Mouse (Mus musculus): Measurements from ENCODE around the gene Sertad3. TPM values are rescaled to one million over a fixed set of nuclear protein-coding genes. Genes with fewer than 3 reads are reported as not detected.
A peak's percentile ranks its signal among the peaks of the same experiment; 100 is the strongest.
"Not testable (repeated sequence)": the region's sequence is repeated elsewhere in the genome, so short reads cannot be mapped to it uniquely, and the experiment has no call there.

The Sertad3 gene
- total RNA-seq, 1 experiment from 2014 or later: 12.9 TPM

DNA sequence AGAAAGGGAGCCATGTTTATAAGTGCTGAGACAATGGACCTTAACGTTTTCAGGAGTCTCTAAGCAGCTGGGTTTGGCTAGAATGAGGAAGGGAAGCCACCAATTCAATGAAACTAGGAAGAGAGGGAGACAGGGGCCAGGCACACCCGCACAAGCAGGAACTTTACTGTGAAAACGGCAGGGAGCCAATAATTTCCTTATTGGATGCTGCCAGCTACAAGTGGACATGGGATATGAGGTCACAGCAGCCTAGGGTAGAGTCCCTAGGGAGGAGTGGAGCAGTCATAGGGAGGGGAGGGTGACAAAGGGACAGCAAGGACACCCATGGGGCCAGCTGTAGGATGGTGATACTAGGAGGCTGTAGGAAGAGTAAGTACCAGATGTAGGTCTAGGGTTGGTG is 19.5 kb downstream of the Sertad3 start:
- DNase-seq: no peak

DNA sequence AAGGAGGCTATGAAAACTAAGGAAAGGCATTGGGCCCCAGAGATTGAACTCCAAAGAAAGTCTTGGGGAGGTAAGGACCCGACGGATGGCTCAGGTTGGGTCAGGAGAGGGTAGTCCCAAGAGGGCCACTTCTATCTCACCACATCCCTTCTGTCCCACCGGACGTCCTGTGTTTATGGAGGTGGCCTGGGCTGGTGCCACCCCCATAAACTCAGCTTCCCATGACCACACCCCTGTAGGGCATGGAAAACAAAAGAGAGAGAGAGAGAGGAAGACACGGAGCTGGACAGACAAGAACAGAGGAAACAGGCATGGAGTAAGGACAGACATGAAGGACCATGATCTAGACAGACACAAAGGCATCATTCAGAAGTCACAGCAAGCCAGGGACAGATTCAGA is 19.9 kb downstream of the Sertad3 start:
- DNase-seq: no peak

DNA sequence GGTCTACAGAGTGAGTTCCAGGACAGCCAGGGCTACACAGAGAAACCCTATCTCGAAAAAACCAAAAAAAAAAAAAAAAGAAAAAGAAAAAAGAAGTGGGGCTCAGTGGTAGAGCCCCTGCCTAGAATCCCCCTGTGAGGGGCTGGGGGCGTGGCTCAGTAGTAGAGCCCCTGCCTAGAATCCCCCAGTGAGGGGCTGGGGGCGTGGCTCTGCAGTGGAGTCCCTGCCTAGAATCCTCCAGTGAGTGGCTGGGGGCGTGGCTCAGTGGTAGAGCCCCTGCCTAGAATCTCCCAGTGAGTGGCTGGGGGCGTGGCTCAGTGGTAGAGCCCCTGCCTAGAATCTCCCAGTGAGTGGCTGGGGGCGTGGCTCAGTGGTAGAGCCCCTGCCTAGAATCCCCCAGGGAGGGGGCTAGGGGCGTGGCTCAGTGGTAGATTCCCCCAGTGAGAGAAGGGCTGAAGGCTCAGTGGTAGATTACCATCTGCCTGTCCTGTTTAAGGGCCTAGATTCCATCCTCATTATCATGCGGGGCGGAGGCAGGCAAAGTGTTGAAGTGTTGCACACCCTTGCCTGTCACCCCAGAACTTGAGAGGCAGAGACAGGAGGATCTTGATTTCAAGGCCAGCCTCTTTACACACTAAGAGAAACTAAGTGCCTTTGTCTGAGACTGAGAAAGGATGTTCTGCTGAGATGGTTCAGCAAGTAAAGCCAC is 21.2 kb downstream of the Sertad3 start:
- not testable (repeated sequence) for DNase-seq

DNA sequence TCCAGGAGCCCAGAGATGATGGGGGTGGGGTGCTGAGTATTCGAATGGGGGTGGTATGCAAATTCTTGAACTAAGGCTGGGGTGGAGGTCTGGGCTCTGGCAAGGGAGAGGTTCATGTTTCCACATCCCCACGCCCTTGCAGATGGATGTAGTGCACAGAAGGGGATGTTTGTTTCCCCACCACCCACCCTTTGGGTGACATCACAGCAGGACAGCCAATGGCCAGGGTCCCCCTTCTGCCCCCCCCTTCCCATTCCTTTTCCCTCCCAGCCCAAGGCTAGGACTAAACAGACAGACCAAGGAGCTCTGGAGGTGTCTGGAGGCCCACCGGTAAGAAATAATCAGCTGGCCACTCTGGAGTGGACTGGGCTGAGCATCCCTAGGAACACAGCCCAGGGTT is 25.5 kb downstream of the Sertad3 start, which contains the start of gene Prx:
Gene Prx (plus strand): TSS at position 289 of the 400 bp plus-strand sequence.
- no peak for DNase-seq

DNA sequence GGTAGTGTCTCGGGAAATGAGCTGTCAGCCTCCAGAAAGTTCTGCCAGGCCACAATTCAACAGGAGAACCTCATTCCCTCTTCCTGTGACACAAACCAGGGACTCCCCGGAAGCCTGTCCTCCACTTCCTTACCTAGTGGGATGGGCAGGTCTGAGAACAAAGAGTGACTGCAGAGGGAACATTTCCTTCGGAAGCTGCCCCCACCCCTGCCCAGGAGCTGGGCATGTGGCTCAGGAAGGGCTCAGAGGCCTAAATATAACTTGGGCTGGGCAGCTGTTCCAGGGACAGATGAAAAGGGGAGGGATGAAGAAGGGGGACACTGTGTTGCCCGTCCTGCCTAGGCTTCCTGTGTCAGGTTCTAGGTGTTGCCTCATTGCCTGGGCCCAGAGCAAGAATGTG is 28.1 kb downstream of the Sertad3 start:
- DNase-seq: peak; percentile 60

DNA sequence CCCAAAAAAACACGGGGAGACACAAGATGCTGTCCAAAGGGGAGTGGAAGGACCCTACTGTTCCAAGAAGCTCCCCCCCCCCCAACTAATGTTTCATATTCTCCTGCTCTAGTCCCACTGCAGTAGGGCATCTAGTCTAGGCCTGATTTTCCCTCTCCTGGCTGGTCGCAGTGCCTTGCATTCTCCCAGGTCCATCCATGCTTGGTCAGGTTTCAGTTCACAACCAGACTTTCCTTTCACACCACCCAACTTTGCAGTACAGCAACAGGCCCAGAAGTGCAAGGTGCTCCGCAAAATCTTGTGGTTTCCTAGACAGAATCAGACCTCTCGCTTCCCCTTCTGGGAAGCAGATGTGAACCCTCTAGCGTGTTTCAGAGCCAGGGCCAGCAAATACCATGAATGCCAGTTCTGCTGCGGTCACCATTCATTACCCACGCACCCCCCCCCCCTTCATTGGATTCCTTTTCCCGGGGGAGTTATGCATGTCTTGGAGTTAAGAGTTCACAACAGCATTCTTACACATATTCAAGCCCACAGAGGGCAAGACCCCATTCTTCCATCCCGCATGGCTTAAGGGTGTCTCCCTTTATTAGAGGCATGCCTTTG is 33.3 kb downstream of the Sertad3 start:
- no peak for DNase-seq

DNA sequence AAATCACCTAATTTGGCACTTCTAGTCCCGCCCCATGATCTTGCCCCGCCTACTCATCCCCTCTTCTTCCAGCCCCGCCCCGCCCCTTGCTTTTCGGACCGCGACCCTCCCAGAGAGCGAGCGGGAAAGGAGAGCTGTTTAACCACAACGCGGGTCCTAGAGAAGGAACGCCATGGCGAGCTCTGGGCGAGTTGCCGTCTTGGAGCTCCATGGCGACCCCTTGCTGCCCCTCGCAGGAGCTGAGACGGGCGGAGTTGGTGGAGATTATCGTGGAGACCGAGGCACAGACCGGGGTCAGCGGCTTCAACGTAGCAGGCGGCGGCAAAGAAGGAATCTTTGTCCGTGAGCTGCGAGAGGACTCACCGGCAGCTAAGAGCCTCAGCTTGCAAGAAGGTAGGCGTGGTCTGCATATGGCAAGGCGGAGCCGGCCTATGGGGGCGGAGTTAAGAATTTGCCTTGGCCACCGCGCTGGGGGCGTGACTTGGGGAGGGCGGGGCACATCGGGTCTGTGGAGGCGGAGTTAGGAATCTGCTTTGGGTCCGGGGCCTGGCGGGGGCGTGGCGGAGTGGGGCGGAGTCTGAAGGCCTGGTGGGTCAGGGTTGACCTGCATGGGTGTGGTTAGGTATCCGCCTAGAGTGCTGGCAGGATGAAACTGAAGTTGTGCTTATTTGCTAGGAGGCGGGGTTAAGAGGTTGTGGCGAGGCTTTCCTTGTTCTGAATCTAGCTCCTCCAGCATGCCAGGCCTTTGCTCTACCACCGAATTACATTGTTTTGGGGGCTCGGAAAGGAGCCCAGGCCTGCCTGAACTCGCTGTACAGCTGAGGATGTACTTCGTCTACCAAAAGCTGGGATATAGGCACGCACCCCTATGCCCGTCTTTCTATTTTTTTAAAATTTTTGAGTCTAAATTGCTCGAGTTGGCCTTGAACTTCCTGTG is 34.4 kb downstream of the Sertad3 start:
- peak; percentile 100 for DNase-seq

DNA sequence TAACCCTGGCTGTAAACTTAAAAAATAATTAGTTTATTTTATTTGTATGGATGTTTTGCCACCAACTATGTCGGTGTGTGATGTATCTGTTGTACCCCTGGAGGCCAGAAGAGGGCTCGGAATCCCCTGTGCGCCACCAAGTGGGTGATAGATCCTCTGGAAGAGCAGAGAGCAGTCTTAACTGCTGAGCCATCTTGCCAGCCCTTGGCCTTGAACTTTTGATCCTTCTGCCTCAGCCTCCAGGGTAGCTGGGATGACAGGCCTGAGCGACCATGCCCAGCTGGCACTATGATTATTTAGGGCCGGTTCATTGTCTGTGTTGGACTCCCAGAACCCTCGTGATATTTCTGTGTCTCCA is 35.1 kb downstream of the Sertad3 start:
- DNase-seq: peak; percentile 84

DNA sequence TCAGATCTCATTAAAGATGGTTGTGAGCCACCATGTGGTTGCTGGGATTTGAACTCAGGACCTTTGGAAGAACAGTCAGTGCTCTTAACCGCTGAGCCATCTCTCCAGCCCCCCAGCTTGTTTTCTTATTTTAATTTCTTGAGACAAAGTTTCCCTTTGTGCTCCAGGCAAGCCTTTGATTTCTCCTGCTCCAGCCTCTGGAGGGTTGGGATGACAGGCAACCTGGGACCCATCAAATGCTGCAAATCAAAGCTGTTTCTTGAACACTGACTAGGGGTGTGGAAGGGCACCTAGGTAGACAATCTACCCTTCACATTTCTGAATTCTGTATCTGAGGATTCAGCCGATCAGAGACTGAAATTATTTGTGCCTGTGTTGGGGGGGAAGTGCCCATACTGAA is 37.2 kb downstream of the Sertad3 start:
- DNase-seq: no peak

DNA sequence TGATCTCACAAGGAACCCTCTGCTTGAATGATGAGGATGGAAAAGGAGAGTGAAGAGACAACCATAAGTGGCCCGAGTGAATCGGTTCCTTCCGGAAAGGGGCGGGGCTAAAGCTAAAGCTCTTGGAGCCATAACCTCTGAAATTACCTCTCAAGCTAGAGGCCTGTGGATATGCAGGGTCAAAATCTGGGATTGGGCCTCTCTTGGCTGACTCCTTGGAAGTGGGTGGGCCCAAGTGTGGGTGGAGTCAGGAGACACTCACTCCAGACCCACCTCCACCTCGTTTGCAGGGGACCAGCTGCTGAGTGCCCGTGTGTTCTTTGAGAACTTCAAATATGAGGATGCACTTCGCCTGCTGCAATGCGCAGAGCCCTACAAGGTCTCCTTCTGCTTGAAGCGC is 41.4 kb downstream of the Sertad3 start:
- no peak for DNase-seq

DNA sequence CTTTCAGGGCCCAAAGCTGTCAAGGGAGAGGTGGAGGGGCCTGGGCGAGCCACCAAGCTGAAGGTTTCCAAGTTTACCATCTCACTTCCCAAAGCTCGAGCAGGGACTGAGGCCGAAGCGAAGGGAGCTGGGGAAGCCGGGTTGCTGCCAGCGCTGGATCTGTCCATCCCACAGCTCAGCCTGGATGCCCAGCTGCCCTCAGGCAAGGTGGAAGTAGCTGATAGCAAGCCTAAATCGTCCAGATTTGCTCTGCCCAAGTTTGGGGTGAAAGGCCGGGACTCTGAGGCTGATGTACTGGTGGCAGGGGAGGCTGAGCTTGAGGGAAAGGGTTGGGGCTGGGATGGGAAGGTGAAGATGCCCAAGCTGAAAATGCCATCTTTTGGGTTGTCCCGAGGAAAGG is 44.7 kb downstream of the Sertad3 start:
- no peak for DNase-seq

DNA sequence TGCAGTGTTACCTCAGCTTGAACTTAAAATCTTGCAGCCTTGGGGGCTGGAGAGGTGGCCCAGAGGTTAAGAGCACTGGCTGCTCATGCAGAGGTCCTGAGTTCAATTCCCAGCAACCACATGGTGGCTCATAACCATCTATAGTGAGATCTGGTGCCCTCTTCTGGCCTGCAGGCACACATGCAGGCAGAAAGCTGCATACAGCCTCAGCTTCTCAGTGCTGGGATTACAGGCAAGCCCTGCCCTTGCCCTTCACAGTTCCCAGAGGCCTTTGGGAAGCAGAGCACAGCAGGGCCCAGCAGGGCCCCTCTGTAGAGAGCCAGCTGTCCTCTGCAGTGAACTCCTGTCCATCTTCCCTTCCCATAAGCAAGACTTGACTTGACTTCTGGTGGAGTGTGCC is 46.5 kb downstream of the Sertad3 start:
- no peak for DNase-seq

DNA sequence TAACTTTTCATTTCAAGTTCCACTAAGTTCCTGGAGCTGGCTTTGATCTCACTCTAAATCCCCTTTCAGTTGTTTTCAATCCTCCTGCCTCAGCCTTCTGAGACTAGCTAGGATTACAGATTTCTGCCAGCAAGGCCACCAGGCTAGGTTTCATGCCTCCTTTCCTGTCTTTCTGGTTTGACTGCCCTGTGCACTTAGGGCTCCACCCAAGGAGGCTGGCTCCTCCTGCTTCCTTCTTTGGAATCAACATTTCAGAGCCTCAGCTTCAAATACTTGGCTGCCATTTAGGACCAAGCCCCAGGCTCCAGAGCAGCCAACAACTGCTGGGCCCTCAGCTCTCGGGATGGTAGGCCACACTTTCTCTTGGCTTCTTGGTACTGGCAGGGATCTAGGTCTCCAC is 47.0 kb downstream of the Sertad3 start:
- no peak for DNase-seq

DNA sequence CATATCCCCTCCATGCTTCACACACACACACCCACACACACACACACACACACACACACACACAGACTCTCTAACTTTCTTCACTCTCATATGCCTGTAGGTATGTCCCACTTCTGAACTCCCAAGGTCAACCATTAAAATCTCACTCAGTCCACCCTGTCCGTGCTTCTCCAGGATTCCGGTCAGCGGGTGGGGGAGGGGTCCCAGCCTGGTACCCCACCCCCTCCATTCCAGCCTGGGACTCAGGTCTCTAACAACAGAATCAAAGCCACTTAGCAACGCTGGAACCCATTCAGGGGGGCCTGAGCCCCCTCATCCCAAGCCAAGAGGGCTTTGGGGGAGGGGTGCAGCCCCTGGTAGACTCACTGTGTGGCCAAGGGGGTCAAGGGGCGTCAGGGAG is 49.4 kb downstream of the Sertad3 start, which contains the start of gene Hipk4:
Gene Hipk4 (plus strand): TSS at position 301 of the 400 bp plus-strand sequence.
- DNase-seq: no peak

DNA sequence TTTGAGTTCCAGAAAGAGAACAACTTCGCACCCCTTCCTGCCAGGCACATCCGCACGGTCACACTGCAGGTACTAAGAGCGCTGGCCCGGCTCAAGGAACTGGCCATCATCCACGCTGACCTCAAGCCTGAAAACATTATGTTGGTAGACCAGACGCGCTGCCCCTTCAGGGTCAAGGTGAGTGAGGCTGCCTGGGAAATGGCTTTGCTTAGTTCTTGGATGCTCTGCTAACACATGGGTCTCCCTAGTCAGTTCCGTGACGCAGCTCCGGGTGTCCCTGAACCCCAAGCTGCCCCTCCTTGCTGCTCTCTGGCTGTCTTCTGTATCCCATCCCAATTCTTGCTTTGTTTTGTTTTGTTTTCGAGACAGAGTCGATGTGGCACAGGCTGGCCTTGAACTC is 50.2 kb downstream of the Sertad3 start:
- DNase-seq: no peak

DNA sequence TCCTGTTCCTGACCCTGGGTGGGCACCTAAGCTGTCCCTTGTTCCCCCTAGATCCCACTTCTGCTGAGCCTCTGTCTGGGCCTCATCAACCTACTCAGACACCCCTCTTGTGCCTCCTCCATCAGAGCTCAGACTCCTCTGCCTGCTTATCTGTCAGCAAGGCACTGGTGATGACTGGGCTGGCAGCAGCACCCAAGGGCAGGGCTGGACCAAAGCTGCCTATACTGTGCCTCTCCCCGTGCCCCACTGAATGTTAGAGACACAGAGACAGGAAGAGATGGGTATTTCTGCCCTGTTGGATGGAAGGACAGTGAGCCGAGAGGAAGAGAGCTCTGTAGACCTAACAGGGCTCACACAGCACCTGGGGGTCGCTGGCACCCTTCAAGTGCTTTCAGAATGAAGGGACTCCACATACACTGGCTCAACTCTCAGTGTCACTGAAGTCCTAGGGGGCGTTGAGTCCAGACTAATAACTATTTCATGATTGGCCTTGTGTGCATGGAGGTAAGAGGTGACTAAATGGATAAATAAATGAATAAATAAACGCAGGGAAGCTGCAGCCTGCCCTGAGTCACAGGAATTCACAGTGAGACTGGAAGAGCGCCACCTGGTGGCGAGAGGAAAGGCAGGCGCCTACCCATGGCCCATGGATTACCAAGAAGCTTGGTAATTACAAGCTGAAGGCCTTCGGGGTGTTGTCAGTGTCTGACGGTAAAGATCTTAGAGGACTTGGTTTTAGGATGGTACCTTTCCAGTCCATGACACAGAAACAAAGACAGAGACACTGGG is 52.7 kb downstream of the Sertad3 start:
- DNase-seq: peak; percentile 85

Other genes starting within 250 kb of the Sertad3 start
- 8.6 and 9.6 TPM in 2 replicates for gene Itpkc, start 245.1 kb upstream of the Sertad3 start, total RNA-seq (2021)
- 44.2 and 44.8 TPM in 2 replicates for gene Coq8b, start 240.7 kb upstream of the Sertad3 start, total RNA-seq (2021)
- 8.7 and 11.9 TPM in 2 replicates for gene Numbl, start 215.3 kb upstream of the Sertad3 start, total RNA-seq (2021)
- 122 and 126 TPM in 2 replicates for gene Ltbp4, start 136.1 kb upstream of the Sertad3 start, total RNA-seq (2021)
- 16.1 and 26.1 TPM in 2 replicates for gene Shkbp1, start 117.7 kb upstream of the Sertad3 start, total RNA-seq (2021)
- 1.8 TPM in 2 replicates for gene Gm20479, start 116.3 kb upstream of the Sertad3 start, total RNA-seq (2021)
- 0.74 and 1.5 TPM in 2 replicates for gene Sptbn4, start 26.1 kb upstream of the Sertad3 start, total RNA-seq (2021)
- gene Blvrb, start 25.8 kb upstream of the Sertad3 start, total RNA-seq (2021): 72.6 and 76.9 TPM in 2 replicates
- gene Sertad1, start 13.1 kb downstream of the Sertad3 start, total RNA-seq (2021): 24.5 and 26.3 TPM in 2 replicates
- 2.7 and 3.5 TPM in 2 replicates for gene Prx, start 25.6 kb downstream of the Sertad3 start, total RNA-seq (2021)
- gene Hipk4, start 49.5 kb downstream of the Sertad3 start, total RNA-seq (2021): 0.44 and 0.64 TPM in 2 replicates
- 87.2 and 100 TPM in 2 replicates for gene Pld3, start 79.5 kb downstream of the Sertad3 start, total RNA-seq (2021)
- 13.6 and 14.4 TPM in 2 replicates for gene 2310022A10Rik, start 79.5 kb downstream of the Sertad3 start, total RNA-seq (2021)
- 197 and 255 TPM in 2 replicates for gene Akt2, start 117.8 kb downstream of the Sertad3 start, total RNA-seq (2021)
- 0.26 and 0.83 TPM in 2 replicates for gene Ttc9b, start 180.1 kb downstream of the Sertad3 start, total RNA-seq (2021)
- gene Map3k10, start 200.8 kb downstream of the Sertad3 start, total RNA-seq (2021): 25.3 and 29.6 TPM in 2 replicates
- 1.6 and 2.6 TPM in 2 replicates for gene Zfp607b, start 215.6 kb downstream of the Sertad3 start, total RNA-seq (2021)